Mouse (Mus musculus) cerebellum, adult 9-10 months (tissue): ENCODE data around the gene Catsperg1.
"Not testable (repeated sequence)": the region's sequence is repeated elsewhere in the genome, so short reads cannot be mapped to it uniquely, and the experiment has no call there.

Experiments used
- DNase-seq: peaks from one replicate; pipeline ENCODE4 v3.0.0; 2022

The Catsperg1 gene

DNA sequence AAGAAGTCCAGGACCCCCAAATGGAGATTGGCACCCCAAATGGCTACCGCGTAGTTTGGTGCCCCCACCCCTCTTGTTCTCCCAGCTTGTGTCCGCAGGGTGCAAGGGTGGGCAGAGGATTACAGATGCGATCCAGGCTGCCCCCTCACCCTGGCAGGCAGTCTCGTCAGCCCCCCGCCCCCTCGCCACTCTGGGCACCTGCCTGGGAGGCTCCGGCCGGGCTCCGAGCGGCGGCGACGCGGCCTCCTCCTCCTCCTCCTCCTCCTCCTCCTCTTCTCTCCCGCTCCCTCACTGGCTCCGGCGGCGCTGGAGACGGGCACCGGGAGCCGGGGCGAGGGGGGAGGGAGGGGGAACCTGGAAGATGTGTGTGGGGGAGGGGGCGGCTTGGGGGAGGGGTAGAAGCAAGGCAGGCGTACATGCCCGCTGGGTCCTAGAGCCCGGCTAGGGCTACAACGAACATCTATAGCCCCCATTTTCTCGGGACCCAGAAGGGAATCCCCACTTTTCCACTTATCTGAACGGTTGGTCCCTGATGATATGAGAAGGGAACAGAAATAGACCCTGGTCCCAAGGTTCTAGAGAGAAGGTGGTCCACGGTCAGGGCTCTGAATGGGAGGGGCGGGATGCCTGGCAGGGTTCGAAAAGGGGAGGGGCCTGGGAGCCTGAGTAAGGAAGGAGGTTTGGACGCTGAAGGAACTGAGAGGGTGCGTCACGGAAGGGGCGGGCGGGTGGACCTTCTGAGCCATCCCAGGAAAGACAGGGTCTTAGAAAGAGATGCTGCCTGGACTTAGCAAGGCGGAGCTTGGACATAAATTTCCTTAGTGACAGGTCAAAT lies 44.4 kb downstream of the Catsperg1 start:
- DNase-seq = peak; percentile 88

DNA sequence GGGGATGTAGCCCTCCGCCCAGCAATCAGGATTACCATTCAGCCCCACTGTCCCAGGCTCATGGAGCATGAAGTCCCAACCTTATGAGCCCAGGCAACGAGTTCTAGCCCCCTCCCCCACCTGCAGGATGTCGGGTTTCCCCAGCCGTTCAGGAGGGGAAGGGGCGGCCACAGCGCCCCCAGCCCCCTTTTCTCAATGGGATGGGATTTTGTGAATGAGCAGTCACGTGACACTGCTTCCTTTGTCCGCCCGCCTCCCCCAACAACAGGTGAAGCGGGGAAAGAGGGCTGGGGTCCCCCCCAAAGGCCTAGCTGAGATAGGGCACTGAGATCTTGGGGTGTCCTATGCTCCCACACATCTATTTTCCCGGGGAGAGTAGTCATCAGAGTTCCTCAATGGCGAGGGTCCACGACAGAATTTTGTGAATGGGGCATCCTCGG lies 45.0 kb downstream of the Catsperg1 start:
- peak; percentile 69 for DNase-seq

DNA sequence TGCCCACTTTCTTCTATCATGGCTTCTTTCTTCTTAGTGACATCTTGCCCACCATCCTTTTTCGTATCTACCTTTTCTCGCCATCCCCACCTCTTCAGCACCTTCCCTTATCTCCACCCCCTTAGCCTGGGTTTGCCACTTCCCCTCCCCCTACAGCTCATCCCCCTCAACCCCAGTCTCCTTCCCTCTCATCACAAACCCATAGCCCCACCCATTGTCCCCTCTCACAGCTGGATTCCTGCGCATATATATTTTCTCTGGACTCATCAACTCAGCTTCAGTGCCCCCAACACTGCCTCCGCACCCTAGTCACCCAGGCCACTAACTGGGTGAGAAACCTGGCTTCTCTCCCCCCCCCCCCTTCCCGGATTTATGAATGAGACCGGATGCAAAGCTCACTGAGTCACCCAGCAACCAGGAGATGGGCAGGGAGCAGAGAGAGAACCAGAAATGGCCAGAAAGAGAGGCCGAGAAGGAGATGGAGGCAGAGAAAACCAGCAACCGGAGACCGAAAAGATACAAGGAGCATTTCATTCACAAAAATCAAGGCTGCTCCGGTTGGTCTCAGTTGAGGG lies 45.6 kb downstream of the Catsperg1 start:
- no peak for DNase-seq

DNA sequence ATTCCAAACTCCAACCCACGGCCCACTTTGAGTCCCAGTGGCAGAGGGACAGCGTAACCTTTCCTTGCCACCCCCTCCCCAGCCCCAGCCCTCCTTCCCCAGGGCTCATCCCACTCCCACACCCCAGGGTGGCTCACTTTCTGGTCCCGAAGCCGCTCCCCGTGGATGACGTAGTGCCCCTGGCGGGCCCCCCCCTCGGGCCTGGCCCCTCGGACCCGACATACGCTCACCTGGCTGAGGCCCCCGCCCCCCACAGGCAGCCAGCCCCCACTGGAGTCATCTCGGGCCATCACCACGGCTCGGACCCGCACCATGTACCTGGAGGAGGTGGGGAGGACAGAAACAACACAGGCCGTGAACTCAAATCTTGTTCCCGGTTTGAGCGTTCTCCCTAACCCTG lies 46.2 kb downstream of the Catsperg1 start:
- peak; percentile 38 for DNase-seq

DNA sequence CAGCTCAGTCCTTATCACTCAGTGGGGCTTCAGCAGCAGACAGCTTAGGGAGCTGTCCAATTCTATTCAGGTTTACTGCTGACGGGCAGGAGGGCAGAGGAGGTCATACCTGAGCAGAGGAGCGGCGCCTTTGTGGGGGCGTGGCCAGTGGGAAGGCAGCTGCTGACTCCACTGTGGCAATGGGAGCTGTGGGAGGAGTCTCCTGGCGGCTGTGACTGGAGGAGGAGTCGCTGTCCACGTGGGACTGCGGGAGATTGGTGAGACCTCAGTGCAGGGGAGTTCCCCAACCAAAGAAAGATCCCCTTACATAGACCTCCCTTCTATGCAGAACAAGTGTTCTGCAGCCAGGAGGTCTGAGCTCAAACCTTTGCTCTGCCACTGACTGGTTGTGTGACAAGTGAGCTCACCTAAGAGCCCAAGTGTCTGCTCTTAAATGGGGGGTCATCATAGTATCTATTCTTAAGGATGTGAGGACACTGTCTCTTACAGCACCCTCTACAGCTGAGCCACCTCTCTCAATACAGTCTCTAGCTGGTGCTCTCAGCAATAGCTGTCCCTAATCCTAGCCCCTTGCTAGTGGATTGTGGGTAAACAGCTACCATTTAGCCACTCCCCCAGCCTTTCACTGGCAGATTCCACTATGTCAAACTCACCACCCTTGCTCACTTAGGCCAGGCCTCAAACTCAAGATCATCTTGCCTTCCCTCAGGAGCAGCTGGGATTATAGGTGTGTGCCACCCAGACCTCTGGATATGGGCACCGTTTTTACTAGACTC lies 50.9 kb downstream of the Catsperg1 start:
- DNase-seq = no peak

DNA sequence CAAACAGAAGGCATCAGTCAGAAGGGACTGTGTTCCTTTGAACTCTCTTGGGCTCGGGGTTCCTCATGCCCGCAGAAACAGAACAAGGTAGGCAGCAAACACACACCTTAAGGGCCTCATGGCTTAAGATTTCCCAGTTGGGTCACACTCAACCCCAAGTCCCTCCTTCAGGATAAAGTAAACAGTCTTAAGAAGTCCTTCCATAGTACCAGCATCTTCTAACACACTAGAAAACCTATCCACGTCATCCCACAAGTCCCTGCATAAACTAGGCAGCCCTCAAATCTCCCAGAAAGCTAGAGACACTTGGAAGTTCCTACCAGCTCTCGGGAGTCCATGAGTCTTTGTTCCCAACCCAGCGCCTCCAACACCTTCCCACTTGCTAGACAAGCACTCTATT lies 51.5 kb downstream of the Catsperg1 start:
- DNase-seq = no peak

DNA sequence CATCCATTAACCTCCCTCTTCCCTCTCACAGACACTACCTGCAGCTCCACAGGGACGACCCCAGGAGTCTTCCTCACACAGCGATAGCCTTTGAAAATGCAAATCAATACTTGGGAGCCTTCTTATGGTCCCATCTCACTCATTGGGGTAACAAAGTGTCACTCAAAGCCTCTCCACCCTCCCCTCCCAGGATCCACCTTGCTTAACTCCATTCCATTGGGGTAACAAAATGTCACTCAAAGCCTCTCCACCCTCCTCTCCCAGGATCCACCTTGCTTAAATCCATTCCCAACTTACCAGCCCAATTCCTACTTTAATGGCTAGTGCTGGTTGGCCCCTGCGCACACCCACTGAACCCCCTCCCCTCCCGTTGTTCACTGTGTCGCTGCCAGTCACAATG lies 55.6 kb downstream of the Catsperg1 start:
- no peak for DNase-seq

DNA sequence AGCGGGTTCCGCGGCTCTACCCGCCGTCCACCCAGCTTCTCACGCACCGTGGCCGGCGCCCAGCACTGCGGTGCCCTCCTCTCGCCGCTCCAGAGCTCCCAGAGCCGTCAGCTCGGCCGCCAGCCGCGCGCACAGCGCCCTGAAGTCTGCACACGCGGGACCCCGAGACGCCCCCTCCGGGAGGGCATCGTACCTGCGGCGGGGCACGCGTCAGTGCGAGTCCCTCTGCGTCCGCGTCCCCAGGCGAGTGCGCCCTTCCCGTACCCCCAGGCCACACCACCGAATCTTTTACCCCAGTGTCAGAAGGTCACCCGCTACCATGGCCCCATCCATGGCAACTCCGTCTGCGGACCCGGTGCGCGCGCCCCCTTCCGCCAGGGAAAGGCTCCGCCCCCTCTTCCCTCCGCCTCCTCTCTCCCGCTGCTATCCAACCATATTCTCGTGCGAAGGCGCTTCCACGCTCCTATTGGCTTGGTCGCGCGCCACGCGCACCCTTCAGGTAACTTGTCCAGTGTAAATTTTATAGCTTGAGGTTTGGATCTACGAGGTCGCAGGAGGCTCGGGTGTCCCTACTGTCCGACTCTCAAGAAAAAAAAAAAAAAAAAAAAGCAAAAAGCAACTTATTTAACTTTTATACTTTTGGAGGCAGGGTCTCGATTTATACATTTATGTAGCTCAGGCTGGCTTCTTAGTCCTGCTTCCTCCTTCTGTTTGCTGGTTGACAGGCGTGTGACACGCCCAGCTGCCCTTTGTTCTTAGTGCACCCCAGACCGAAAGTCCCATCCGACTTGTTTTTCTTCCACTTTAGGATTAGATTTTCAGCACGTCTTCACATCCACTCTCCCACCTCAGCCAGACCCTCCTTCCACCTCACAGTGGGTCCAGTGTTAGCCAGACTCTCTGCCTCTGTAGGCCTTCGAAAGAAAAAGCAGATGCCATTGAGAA lies 57.7 kb downstream of the Catsperg1 start, which contains the start of gene Fam98c:
TSS of gene Fam98c (minus strand) at position 397 of the 945 bp plus-strand sequence.
- DNase-seq = peak; percentile 92

DNA sequence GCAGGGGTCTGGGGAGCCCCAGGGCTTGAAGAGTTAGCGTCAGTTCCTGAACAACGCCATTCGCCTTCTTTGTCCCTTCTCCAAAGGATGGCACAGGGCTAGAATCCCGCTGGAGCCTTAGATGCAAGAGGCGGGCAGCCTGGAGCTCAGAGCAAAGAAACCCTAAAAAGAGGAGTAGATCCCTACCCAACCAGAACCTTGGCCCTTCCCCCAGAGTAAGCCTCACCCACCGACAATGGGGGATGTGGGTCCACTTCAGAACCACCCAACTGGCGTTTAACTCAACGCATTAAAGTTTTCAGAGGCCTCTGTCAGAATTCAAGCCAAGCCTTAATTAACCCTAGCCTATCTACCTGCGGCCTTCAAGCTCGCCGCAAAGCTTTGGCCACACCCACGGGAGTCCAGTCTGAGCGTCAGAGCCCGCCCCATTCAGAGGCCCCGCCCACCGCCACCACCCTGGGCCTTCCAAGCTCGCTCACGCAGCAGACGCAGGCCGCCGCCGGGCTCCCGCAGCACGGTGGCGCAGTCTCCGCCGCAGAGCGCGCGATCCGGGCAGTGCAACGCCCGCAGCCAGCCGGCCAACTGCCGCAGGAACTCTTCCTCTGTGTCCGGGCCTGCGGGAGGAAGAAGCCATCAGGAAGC lies 58.5 kb downstream of the Catsperg1 start:
- DNase-seq = peak; percentile 92

DNA sequence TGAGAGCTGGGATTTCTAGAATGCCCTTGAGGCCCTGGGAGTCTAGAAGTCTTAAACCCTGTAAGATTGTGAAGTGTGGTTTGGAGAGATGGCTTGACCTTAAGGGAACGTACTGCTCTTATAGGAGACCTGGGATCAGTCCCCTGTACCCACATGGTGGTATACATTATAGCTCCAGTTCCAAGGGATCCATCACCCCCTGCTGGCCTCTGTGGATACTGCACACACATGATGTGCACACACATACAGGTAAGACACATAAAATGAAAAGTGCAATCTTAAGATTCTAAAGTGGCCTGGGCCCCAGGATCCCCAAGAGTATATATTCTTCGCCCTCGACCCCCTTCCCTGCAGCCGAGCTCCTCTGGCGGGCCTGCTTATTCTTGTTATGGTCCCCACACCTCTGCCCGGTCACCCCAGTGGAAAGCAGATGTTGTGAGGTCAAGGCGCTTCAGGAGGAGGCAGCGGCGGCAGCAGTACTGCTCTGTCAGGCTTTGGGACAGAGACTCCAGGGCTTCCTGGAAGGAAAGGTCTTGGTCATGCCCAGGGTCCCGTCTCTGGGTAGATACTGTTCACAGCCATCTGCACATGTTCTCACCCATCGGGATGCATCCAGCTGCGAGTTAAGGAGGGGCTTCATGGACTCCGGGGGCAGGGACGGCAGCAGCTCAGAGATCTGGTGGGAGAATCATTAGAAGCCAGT lies 59.7 kb downstream of the Catsperg1 start:
- peak; percentile 61 for DNase-seq

DNA sequence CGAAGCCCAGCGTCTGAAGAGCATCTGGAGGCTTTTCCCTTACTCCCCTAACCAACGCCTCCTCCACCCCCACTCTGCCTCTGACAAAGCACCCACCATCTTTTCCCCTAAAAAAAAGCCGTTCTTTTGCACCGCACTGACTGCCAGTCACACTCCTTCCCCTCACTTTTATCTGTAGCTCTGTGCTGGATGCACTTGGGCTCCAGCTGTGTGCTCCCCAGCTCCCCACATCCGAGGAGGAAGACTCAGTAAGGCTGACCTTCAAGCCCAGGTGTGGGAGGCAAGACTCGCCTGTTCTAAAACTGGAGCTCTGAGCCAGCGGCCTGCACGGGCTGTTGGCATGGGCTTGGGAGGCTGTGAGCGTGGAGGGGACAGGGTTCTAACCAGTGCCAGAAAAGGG lies 62.3 kb downstream of the Catsperg1 start:
- DNase-seq = no peak

DNA sequence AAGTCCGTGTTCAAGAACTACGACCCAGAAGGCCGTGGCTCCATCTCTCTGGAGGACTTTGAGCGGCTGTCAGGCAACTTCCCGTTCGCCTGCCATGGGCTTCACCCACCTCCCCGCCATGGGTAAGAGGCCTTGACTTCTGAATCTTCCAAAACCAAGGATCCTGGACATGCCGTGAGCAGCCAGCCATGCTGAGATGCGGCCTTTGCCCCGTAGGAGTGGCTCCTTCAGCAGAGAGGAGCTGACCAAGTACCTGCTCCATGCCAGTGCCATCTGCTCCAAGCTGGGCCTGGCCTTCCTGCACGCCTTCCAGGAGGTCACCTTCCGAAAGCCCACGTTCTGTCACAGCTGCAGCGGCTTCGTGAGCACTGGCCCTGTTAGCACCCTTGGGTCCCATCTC lies 65.1 kb downstream of the Catsperg1 start:
- no peak for DNase-seq

DNA sequence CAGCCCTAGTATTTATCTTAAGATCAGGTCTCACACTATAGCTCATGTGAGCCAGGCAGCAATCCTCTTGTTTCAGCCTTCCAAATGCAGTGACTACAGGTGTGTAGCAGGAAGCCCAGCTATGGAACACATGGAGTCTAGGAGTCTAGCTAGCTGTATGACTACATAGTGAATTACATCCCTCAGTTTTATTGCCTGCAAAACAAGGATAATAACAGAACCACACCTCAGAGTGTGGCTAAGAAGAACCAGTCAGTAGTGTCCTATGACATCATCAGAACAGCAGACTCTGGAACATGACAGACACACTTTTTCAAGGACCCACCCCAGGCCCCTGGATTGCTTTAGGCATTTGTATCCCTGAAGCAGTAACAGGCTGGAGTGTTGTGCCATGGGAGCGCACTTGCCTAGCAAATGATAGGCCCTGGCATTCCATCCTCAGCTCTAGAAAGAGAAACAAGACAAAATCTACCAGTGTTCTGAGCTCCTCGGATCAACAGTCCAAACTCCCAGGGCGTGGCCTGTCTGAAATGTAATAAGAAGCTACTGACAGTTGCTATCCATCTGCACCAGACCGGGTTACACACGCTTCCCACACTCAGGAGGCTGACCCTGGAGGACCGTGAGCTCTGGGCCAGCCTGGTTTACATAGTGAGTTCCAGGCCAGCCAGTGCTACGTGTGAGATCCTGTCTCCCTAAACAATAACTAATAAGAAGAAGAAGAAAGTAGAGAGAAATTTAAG lies 67.0 kb downstream of the Catsperg1 start:
- DNase-seq = no peak

DNA sequence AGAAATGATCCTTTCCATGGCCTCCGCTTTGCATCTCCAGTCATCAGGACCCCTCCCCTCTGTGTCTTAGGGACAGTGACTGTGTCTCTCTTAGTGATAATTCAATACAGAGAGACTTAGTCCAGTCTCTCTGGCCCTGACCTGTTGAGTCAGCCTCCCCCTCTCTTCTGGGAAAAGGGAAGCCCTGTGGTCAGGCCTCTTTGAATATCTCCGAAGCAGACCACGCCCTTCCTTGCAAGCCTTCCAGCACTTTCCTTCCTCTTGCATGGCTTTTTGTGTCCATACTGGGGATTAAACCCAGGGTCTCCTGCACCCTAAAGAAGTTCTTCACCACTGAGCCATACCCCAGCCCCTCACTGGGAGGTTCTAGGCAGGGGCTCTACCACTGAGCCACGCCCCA lies 69.8 kb downstream of the Catsperg1 start:
- DNase-seq = no peak

DNA sequence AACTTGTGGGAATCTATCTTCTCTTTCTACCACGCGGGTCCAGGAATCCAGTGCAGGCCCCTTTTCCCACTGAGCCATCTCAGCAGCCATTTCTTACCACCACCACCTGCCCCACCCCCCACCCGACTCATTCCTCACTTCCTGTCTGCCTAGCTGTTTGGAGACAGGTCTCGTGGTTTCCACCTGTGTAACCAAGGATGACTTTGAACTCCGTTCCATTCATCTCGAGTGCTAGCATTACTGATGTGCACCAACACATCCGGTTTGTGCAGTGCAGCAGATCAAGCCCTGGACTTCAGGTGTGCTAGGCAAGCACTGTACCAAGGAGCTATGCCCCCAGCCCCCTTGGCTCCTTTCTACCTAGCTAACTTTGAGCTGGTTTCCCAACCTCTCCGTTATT lies 72.4 kb downstream of the Catsperg1 start:
- no peak for DNase-seq

DNA sequence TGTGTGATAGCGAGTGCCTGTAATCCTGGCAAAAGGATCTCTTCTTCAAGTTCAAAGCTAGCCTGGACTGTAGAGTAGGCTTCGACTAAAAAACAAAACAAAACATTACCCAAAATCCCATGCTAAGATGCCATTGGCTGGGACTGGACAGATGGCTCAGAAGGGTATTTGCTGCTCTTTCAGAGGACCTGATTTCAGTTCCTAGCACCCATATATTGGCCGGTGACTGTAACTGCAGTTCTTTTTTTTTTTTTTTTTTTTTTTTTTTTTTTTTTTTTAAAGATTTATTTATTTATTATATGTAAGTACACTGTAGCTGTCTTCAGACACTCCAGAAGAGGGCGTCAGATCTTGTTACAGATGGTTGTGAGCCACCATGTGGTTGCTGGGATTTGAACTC lies 74.6 kb downstream of the Catsperg1 start:
- not testable (repeated sequence) for DNase-seq

DNA sequence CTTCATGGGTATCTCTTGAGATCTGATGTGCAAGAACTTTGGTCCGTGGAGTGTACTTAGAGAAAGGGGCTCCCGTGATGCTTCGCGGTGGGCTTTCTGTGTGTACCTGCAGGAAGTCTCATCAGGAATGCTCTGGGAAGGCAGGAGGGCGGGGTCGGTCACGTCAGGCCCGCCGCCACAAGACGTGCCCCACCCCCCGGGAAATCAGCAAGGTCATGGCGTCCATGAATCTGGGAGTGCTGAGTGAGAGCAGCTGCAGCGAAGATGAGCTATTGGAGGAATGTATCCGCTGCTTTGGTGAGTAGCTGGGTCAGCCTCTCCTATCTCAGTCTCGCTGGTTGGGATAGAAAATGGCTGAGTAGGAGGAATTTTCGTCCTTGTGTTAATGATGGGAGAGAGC lies 76.4 kb downstream of the Catsperg1 start:
- DNase-seq = no peak

DNA sequence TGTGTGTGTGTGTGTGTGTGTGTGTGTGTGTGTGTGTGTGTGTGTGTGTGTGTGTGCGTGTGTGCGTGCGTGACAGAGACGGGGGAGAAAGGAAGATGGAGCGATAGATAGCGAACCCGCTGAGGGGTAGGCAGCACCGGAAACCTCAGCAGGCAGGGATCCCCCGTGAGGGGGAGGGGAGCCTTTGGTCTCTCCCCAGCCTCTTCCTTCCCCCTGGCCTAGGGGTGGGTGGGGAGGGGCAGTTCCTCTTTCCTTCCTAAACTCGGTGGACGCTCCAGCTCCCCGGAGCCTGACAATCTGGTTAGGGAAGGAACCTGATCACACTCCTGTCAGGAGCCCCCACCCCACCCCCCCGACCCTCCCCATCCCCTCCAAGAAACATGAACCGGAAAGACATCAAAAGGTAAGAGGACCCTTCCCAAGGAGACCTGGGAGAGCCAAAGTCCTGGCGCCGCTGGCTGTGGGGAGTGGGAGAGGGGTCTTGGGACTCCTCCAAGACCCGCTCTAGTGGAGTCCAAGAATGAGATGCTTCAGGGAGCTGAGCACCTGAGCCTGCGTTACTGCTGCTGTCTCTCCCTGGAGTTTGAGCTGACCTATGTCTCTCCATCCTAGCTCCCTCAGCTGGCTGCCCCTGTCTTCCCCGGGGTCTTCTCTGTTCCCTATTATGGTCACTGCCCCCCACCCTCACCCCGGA lies 79.0 kb downstream of the Catsperg1 start, which contains the start of gene Rasgrp4:
TSS of gene Rasgrp4 (plus strand) at position 159 of the 694 bp plus-strand sequence.
- DNase-seq = no peak

DNA sequence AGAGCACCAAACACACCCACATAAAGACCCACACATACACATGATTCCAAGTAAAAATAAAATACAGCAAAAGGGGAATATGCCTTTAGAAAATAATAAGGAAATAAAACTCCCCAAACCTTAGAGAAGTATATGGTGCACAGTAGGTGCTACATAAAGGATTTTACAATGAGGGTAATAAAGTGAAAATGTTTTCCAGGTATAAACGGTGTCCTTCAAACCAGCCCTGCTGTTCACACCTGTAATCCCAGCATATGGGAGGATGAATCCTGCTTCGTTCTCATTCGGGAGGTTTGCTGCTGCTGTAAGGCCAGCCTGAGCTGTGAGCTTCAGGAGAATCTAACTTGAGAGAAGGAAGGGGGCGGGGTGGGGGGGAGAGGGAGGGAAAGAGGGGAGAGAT lies 79.6 kb downstream of the Catsperg1 start:
- DNase-seq = no peak
